Mouse (Mus musculus) erythroblast, adult 5-6 weeks (primary cell): ENCODE results near the gene Palmd. TPM values are rescaled to one million over a fixed set of nuclear protein-coding genes. Genes with fewer than 3 reads are reported as not detected.

Source experiments
- ATAC-seq: replicated peaks from 2 replicates; pipeline ENCODE4 v1.8.0; 2016; ENCODE audit warnings: moderate number of reproducible peaks, mild to moderate bottlenecking, moderate TSS enrichment, inconsistent platforms; ENCODE audit not compliant: poor library complexity, low FRiP score, severe bottlenecking
- total RNA-seq, 2 experiments: library from RNA; stranded (forward) in 1 of 2; stranded (reverse) in 1 of 2; fragments of 150-400 nt in 1 of 2; fragments of 200-764, 138-1000 nt in 1 of 2; gene quantifications; 2 replicates each; pipeline versions ENCODE4 v1.2.3 to v1.2.4; 2015 to 2017; ENCODE audit warnings: low replicate concordance in 2 of 2

Gene Palmd
- not detected in 2 replicates for total RNA-seq (2015; ENCODE audit: low replicate concordance)
- total RNA-seq (2017; ENCODE audit: low replicate concordance), result 0.42 TPM in 1 of 2 replicates, not detected in the other

- no peak for ATAC-seq
Observed at GRCm38 (mm10) chr3:116968540-116968997, at the start of gene Palmd. TSS of gene Palmd (minus strand) at chr3:116968987.

DNA sequence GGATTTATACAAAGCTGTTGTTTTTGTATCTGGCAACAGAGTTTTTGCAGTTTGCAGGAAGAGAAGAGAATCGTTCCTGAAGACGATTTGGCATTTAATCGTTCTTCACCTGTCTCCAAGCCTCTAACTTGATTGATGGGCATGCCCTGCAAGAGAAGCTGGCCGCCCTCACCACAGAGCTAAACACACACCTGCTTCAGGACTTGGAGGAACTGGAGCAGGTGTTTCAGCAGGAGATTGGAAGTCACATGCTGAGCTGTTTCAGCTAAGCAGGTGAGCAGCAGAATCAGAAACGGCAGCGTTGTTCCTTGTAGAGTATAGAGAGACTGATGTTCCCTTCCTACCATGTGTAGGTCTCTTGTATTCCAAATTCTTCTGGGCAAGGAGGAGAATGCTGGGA, 41.4 kb upstream of the Palmd start:
- ATAC-seq, result no peak

- ATAC-seq, result no peak
Observed at GRCm38 (mm10) chr3:117007340-117007739, 38.6 kb upstream of the Palmd start.

DNA sequence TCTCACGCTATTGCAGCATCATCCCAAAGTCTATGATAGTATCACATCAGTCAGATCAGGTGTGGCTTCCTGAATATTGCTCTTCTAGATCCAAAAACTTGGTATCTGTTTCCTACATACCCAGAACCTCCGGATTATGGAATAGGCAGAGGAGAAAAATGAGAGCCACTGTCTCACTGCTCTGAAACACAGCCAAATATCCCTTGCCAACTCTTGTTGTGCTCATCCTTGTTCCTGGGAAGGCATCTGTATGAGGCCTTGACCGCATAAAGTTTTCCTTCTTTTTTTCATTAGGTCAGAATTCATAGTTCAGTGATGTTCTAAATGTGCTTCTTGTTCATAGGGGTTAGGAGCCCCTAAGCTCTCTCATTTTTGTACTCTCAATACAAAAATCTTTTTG, 37.8 kb upstream of the Palmd start:
- no peak for ATAC-seq

- no peak for ATAC-seq
Observed at GRCm38 (mm10) chr3:117003379-117003778, 34.6 kb upstream of the Palmd start.

- no peak for ATAC-seq
Observed at GRCm38 (mm10) chr3:117001686-117002485, 33.1 kb upstream of the Palmd start.

DNA sequence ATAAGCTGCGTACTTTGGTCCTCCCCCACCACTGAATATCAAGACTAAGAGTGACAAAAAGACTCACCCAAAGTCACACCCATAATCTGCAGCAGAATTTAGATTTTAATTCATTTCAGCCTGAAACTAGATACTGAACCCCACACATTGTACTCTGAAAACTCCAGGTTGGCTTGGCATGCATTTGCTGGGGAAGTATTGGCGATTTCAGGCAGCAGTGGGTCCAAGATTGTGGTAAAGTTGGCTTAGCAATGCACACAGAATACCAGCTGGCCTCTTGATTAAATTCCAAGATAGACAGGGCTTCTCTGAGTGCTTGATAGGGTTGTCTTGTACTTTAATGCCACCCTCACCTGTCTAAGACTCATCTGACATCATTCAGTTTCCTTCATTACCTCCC, 24.2 kb upstream of the Palmd start:
- no peak for ATAC-seq

- ATAC-seq, result no peak
Observed at GRCm38 (mm10) chr3:116991180-116991579, 22.4 kb upstream of the Palmd start.

GRCm38 (mm10) chr3:116988221-116988620, 19.4 kb upstream of the Palmd start:
- ATAC-seq, result no peak

DNA sequence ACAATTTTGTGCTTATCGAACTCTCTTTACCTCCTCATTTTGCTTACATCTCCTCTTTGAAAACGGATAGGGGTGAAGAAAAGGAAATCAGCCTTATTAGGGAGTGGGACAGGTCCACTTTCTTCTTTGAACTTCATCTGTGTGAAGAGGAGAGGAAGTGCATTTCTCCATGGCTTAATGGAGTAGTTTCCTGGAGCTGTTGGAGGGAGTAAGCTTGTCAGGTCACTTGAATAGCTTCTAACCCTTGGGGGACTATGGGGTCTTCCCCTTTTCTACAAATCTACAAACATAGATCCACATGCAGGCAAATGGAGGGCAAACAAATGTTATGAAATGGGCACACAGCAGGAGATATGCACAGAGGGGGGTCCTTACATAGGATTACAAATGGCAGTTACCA, 17.7 kb upstream of the Palmd start:
- no peak for ATAC-seq

DNA sequence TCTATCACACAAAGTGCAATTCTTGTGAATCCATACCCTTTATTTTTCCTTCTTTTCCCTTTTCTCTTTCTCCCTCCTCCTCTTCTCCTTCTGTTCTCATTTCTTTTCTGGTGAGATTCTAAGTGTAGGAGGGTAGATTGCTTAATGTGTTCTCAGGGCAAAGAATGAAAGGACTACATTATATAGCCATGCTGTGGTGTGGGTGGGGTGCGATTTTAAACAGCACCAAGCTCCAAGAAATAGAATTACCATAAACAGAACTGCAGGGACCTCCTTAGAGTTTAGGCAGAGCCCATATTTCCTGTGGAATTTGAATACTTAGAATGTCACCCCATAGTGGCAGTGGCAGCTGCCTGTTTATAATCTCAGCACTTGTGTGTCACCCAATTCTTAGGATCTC, 17.0 kb upstream of the Palmd start:
- no peak for ATAC-seq

DNA sequence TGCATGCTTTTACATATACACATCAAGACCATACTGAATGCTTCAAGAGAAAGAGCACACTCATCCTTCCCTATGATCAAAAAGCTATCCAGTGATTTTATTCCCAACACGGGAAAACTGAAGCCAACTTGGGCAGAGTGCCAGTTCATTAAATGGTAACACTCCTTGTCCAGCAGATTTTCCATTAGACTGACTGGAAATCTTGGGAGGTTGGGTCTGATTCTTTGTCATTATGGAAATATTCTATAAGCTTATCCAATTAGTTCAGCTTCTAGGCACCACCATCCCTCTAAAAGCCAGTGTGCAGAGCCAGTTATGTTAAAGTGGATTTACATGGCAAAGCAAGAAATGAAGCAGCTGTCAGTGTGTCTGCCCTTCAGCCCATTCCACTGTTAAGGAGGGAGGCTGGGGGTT, 16.3 kb upstream of the Palmd start:
- no peak for ATAC-seq

DNA sequence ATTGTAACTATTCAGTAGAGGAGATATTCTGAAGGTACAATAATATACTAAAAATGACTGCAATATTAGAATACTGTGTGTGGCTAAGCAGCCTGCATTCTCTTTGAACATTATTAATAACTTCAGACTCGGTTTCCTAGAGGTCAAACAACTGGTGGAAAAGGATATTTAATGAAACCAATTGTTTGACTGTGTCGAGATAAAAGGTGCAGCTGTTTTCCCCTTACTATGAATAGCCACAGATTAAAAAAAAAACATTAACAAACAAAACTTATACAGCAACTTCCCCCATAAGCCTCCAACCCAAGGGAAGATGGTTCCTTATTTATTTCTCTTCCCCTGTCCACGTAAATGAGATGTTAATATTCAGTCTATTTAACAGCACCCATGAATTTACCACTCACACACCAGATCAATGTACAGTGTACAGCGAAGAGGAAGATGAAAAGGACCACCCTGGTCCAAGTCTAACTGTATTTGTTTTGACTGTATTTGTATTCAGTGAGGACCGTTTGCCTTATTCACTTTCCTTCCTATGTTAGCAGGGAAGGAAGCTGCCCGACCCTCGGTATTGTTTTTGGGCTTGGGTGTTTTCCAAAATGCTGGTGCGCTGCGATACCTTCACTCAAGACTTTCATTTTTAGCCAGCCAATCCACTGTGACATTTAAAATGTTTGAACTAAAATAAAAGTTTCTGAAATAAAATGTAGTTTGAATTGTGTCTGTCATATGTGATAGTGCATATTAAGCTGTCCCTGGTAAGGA, 13.2 kb upstream of the Palmd start:
- ATAC-seq, result no peak

- ATAC-seq, result no peak
Observed at GRCm38 (mm10) chr3:116969786-116970185, 999 bp upstream of the Palmd start.

DNA sequence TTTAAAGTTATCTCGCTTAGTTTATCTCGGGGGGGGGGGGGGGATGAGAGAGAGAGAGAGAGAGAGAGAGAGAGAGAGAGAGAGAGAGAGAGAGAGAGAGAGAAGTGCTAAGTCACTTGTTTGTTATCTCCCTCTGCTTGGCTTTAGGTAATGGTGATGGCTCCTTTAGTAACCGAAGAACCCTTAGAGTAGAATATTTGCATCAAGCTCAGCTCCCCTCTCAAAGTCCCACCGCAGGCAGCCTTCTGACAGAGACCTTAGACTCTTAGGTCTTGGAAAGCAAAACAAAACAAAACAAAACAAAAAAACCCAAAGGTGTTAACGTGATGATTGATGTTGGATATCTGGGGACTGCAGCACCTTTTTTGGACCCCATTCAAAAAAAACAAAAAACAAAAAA, 216 bp upstream of the Palmd start:
- ATAC-seq, result no peak

- no peak for ATAC-seq
Observed at GRCm38 (mm10) chr3:116967967-116968366, 820 bp downstream of the Palmd start, which contains the start of gene 4930455H04Rik. TSS of gene 4930455H04Rik (plus strand) at chr3:116968267.

- no peak for ATAC-seq
Observed at GRCm38 (mm10) chr3:116967436-116967835, 1.4 kb downstream of the Palmd start.

DNA sequence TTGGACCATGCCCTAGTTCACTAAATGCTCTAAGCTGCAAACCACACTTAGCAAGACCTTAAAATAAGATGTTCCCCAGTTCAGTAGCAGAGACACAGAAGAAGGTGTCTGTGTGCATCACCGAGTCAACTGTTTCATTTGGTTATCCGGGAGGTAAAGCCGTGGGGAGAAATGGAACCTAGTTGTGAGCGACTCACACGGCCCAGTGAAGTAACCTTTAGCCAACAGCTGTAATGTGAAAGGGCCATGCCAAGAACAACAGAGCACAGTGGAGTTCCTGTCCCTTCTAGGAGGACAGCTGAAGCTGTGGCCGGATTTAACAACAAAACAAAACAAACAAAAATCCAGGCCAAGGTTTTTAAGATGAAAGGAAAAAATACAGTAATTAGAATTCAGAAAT, 2.0 kb downstream of the Palmd start:
- ATAC-seq, result no peak

GRCm38 (mm10) chr3:116966225-116966624, 2.6 kb downstream of the Palmd start:
- ATAC-seq, result no peak

DNA sequence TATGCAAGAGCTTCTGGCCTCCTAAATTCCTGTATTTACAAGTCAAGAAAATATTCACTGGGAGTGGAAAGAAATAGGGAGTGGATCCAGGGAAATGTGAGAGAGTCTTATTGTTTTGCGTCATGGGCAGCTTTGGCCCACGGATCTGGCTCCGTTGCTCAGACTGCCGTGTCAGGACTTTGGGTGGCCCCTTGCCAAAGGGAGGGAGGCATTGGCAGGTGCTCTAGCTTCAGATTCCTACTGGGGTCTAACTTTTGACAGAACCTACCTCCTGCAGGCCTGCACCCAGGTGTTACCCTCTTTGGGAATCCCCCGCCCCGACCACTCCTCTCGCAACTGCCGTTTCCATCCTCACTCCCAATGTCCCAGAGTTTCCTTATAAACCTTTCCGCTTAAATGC, 4.4 kb downstream of the Palmd start:
- no peak for ATAC-seq

- ATAC-seq, result no peak
Observed at GRCm38 (mm10) chr3:116963213-116963612, 5.6 kb downstream of the Palmd start.
